Mouse (Mus musculus) cerebellum, postnatal 36 days (tissue): ENCODE results near the gene Dnajb13.
"Not testable (repeated sequence)": the region's sequence is repeated elsewhere in the genome, so short reads cannot be mapped to it uniquely, and the experiment has no call there.

Source experiments
- DNase-seq, 2 experiments: peaks; one replicate each; pipeline ENCODE4 v3.0.0; 2021 to 2022; ENCODE audit warnings: mixed read lengths in 2 of 2

Dnajb13 gene

GRCm38 (mm10) chr7:100484493-100484892, 30.3 kb downstream of the Dnajb13 start:
- no peak for DNase-seq

GRCm38 (mm10) chr7:100482046-100482445, 32.7 kb downstream of the Dnajb13 start:
- not testable (repeated sequence) for DNase-seq

- DNase-seq, result no peak
Observed at GRCm38 (mm10) chr7:100480175-100480574, 34.6 kb downstream of the Dnajb13 start.

GRCm38 (mm10) chr7:100479823-100480164, 35.0 kb downstream of the Dnajb13 start:
- DNase-seq, result no peak

GRCm38 (mm10) chr7:100479100-100479822, 35.5 kb downstream of the Dnajb13 start:
- DNase-seq, result no peak

GRCm38 (mm10) chr7:100474680-100475079, 40.1 kb downstream of the Dnajb13 start:
- no peak for DNase-seq

- no peak for DNase-seq
Observed at GRCm38 (mm10) chr7:100473846-100474454, 40.8 kb downstream of the Dnajb13 start.

- no peak for DNase-seq
Observed at GRCm38 (mm10) chr7:100472777-100473176, 42.0 kb downstream of the Dnajb13 start, which contains the start of gene Ucp3. Gene Ucp3 (plus strand): TSS chr7:100472990.

- no peak for DNase-seq
Observed at GRCm38 (mm10) chr7:100471407-100471797, 43.4 kb downstream of the Dnajb13 start.

- no peak for DNase-seq
Observed at GRCm38 (mm10) chr7:100470796-100471406, 43.9 kb downstream of the Dnajb13 start.

GRCm38 (mm10) chr7:100469502-100469901, 45.3 kb downstream of the Dnajb13 start:
- DNase-seq, result no peak

GRCm38 (mm10) chr7:100468761-100469160, 46.0 kb downstream of the Dnajb13 start:
- no peak for DNase-seq

GRCm38 (mm10) chr7:100466781-100467510, 47.8 kb downstream of the Dnajb13 start:
- DNase-seq, result no peak

GRCm38 (mm10) chr7:100465656-100466309, 49.0 kb downstream of the Dnajb13 start:
- no peak for DNase-seq

- no peak for DNase-seq
Observed at GRCm38 (mm10) chr7:100465248-100465647, 49.5 kb downstream of the Dnajb13 start.

- DNase-seq, result no peak
Observed at GRCm38 (mm10) chr7:100464248-100464647, 50.5 kb downstream of the Dnajb13 start.

GRCm38 (mm10) chr7:100463757-100464156, 51.0 kb downstream of the Dnajb13 start:
- no peak for DNase-seq

- no peak for DNase-seq
Observed at GRCm38 (mm10) chr7:100463194-100463593, 51.6 kb downstream of the Dnajb13 start.

GRCm38 (mm10) chr7:100461621-100462151, 53.1 kb downstream of the Dnajb13 start:
- peak in 1 of 2 experiments; percentile 26 for DNase-seq

GRCm38 (mm10) chr7:100459862-100460261, 54.9 kb downstream of the Dnajb13 start:
- no peak for DNase-seq

GRCm38 (mm10) chr7:100458153-100458552, 56.6 kb downstream of the Dnajb13 start:
- no peak for DNase-seq
